Mouse (Mus musculus) G1E (cell line): ENCODE measurements around the gene Cyth1.

Experiments
- CTCF ChIP-seq: IDR thresholded peaks from 2 replicates; pipeline ENCODE4 v1.5.1; 2012; ENCODE audit warnings: low read depth, low read length, inconsistent platforms, mixed read lengths
- GATA1 ChIP-seq: IDR thresholded peaks from 2 replicates; pipeline ENCODE4 v1.6.1; 2012; ENCODE audit warnings: borderline replicate concordance, low read length, inconsistent platforms, mixed read lengths
- GATA2 ChIP-seq: IDR thresholded peaks from 2 replicates; pipeline ENCODE4 v1.6.1; 2012; ENCODE audit warnings: low read depth, low read length, inconsistent platforms, borderline replicate concordance
- TAL1 ChIP-seq: conservative IDR thresholded peaks from 2 replicates; pipeline ENCODE4 v1.6.1; 2012; ENCODE audit warnings: low read depth, low read length, inconsistent platforms, mixed read lengths

DNA sequence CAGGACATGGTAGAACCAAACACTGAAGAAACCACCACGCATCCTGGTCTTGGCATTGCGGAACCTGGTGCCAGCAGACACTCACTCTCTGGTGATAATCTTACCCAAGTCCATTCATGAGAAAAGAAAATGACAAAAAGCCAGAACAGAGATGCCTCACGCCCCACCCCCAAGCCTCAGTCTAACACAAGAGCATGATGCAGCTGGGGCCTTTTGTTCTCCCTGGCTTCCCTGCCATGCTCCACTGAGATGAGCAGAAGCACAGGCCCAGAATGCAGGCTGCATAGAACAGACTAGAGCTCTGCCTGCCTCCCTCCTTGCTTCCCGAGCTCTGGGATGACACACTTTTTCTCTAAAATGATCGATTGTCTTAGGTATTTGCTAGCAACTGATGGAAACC is 14.8 kb upstream of the Cyth1 start:
- TF ChIP-seq CTCF (no peak), TAL1 (no peak), GATA2 (no peak), GATA1 (no peak)
